Mouse (Mus musculus) spleen, adult 2 months (tissue): ENCODE measurements around the gene 4930524N10Rik.

Source experiments
- CTCF ChIP-seq: fragments of 200-500 bp; IDR thresholded peaks from 2 replicates; pipeline ENCODE4 v1.5.1; 2011; ENCODE audit warnings: mild to moderate bottlenecking, inconsistent platforms; ENCODE audit not compliant: insufficient read depth, insufficient read length, insufficient replicate concordance; ENCODE audit errors: extremely low read depth
- POLR2A ChIP-seq: fragments of 200-500 bp; IDR thresholded peaks from 2 replicates; pipeline ENCODE4 v1.6.1; 2011; ENCODE audit warnings: low read depth, low read length, inconsistent platforms

- TF ChIP-seq CTCF (no peak), POLR2A (no peak)
These were observed 6.8 kb upstream of the 4930524N10Rik start for GRCm38 (mm10) chrX:154350042-154350441.
